Mouse (Mus musculus): ENCODE data around the gene Zfp276. TPM values are rescaled to one million over a fixed set of nuclear protein-coding genes. Genes with fewer than 3 reads are reported as not detected.
"Not testable (repeated sequence)": the region's sequence is repeated elsewhere in the genome, so short reads cannot be mapped to it uniquely, and the experiment has no call there.

The Zfp276 gene
- total and polyA plus RNA-seq, 2 experiments: 24.5 to 26.3 TPM

DNA sequence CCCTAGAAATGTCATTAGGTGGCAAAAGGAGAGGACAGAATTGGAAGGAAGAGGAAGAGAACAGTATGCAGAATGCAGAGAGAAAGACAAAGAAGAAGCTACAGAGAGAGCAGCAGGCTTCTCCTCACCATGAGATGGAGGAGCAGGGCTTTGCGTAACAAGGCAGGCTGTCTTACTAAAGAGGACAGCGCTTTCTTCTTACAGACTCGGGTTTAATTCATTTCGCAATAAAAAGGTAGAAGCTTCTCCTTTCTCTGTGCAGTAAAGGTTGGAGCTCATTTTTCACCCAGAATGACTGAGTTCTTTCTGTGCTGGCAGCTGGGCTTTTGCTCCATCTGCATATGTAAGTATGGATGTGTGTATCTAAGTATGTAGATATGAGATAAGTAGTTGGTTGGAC is 25.8 kb downstream of the Zfp276 start:
- no peak for DNase-seq (ENCODE audit: extremely low read depth, low read depth, low spot score)
- TF ChIP-seq CTCF (IDR thresholded peaks at IDR 0.05; ENCODE audit: low read depth, low read length) (no peak), POLR2A (IDR thresholded peaks at IDR 0.05; ENCODE audit: extremely low read depth, insufficient read depth, low read length) (no peak)
- Histone ChIP-seq H3K9ac (ENCODE audit: low read depth, low read length) (no peak overlapping the region), H3K27ac (replicated peaks; ENCODE audit: insufficient read depth, low read depth, low read length) (no peak overlapping the region), H3K79me2 (ENCODE audit: control insufficient read depth, insufficient read depth, low read length) (no peaks in the 10 kb centered on the region), H3K4me3 (ENCODE audit: insufficient read depth, low read depth, low read length) (no peak overlapping the region), H3K36me3 (ENCODE audit: control insufficient read depth, insufficient read depth, low read length) (no peaks in the 10 kb centered on the region), H3K4me1 (ENCODE audit: control insufficient read depth, insufficient read depth, low read length) (no peaks in the 10 kb centered on the region), H3K27me3 (ENCODE audit: control insufficient read depth, insufficient read depth, low read length) (no peaks in the 10 kb centered on the region)
- WGBS: 81% methylated on average over 4 of the region's 4 CpGs

DNA sequence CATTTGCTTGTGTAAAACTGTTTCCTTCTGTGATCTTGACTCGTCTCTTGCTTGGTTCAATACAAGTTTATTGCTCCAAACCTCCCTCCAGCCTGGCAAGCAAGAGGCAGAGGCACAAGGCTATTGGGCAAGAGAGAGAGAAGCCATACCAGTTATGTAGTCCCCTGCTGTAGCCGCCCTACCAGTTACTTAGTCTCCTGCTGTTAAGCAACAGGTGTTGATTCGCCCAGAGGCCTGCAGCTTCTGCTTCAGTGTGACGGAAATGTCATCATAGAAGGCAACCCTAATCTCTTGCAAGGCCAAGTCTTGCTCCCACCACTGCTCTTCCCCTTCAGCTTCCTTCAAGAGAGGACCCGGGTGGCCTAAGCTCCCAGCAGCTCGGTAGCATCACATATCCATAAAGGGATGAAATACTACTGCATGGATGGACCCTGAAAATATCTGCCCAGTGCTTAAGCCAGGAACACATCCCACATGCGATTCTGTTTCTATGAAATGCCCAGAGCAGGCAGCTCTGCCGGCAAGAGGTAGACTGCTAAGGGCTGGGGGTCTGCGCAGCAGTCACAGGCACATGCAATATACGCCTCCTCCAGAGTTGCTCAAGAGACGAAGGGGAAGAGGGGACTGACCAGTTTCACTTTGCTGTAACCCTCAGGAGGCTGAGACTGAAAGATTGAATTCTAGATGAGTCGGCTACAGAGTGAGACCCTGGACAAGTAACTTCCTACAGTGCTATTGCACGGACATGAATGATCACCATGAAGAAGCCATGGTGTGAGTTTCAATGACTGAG is 26.5 kb downstream of the Zfp276 start:
- no peak for DNase-seq (ENCODE audit: extremely low read depth, low read depth, low spot score)
- Histone ChIP-seq H3K79me2 (ENCODE audit: control insufficient read depth, insufficient read depth, low read length) (no peaks in the 10 kb centered on the region), H3K4me1 (ENCODE audit: control insufficient read depth, insufficient read depth, low read length) (no peaks in the 10 kb centered on the region), H3K4me3 (ENCODE audit: insufficient read depth, low read depth, low read length) (no peak overlapping the region), H3K27me3 (ENCODE audit: control insufficient read depth, insufficient read depth, low read length) (no peaks in the 10 kb centered on the region), H3K36me3 (ENCODE audit: control insufficient read depth, insufficient read depth, low read length) (no peaks in the 10 kb centered on the region), H3K27ac (replicated peaks; ENCODE audit: insufficient read depth, low read depth, low read length) (no peak overlapping the region), H3K9ac (ENCODE audit: low read depth, low read length) (no peak overlapping the region)
- WGBS: 90% methylated on average over 13 of the region's 13 CpGs
- no peak for TF ChIP-seq POLR2A (IDR thresholded peaks at IDR 0.05; ENCODE audit: extremely low read depth, insufficient read depth, low read length)
- no peak for TF ChIP-seq CTCF (IDR thresholded peaks at IDR 0.05; ENCODE audit: low read depth, low read length)

DNA sequence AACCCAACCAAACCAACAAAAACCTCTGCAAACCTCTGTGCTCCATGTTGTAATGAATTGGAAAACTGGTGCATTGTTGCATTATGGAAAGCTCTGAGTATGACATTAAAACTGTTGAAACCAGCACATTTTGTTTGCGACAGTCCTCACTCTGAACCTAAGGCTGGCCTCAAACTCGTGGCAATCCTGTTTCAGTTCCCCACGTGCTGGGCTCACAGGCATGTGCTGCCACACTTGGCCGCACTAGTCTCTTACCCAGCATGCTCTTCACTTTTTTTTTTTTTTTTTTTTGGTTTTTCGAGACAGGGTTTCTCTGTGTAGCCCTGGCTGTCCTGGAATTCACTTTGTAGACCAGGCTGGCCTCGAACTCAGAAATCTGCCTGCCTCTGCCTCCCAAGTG is 29.0 kb downstream of the Zfp276 start:
- not testable (repeated sequence) for DNase-seq (ENCODE audit: extremely low read depth, low read depth, low spot score); H3K9ac ChIP-seq (ENCODE audit: low read depth, low read length); H3K4me1 ChIP-seq (ENCODE audit: control insufficient read depth, insufficient read depth, low read length); H3K4me3 ChIP-seq (ENCODE audit: insufficient read depth, low read depth, low read length); H3K27me3 ChIP-seq (ENCODE audit: control insufficient read depth, insufficient read depth, low read length); H3K27ac ChIP-seq (replicated peaks; ENCODE audit: insufficient read depth, low read depth, low read length); H3K79me2 ChIP-seq (ENCODE audit: control insufficient read depth, insufficient read depth, low read length); H3K36me3 ChIP-seq (ENCODE audit: control insufficient read depth, insufficient read depth, low read length)
- WGBS: 96% methylated on average over 5 of the region's 6 CpGs

DNA sequence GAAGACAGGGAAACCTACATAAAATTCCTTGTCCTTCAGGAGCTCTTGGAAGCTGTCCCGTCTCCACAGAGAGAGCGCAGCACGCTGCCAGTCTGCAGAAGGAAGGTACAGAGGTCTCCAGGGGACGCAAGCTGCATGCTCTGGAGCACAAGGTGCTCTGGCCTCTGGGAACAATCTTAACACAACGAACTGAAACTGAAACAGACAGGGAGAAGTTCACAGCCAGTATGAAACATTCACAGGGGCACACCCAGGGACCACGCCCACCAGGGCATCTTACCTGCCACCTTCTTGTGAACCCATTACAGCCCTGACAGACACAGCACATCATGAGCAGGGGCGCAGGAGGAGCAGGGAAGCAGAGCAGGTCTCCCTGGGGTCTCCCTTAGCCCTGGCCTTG is 30.0 kb downstream of the Zfp276 start:
- Histone ChIP-seq H3K9ac (ENCODE audit: low read depth, low read length) (no peak overlapping the region), H3K27me3 (ENCODE audit: control insufficient read depth, insufficient read depth, low read length) (no peaks in the 10 kb centered on the region), H3K27ac (replicated peaks; ENCODE audit: insufficient read depth, low read depth, low read length) (no peak overlapping the region), H3K4me1 (ENCODE audit: control insufficient read depth, insufficient read depth, low read length) (no peaks in the 10 kb centered on the region), H3K36me3 (ENCODE audit: control insufficient read depth, insufficient read depth, low read length) (no peaks in the 10 kb centered on the region), H3K4me3 (ENCODE audit: insufficient read depth, low read depth, low read length) (no peak overlapping the region), H3K79me2 (ENCODE audit: control insufficient read depth, insufficient read depth, low read length) (no peaks in the 10 kb centered on the region)
- no peak for DNase-seq (ENCODE audit: extremely low read depth, low read depth, low spot score)
- TF ChIP-seq CTCF (IDR thresholded peaks at IDR 0.05; ENCODE audit: low read depth, low read length): no peak
- no peak for TF ChIP-seq POLR2A (IDR thresholded peaks at IDR 0.05; ENCODE audit: extremely low read depth, insufficient read depth, low read length)
- WGBS: 86% methylated on average over 7 of the region's 7 CpGs

DNA sequence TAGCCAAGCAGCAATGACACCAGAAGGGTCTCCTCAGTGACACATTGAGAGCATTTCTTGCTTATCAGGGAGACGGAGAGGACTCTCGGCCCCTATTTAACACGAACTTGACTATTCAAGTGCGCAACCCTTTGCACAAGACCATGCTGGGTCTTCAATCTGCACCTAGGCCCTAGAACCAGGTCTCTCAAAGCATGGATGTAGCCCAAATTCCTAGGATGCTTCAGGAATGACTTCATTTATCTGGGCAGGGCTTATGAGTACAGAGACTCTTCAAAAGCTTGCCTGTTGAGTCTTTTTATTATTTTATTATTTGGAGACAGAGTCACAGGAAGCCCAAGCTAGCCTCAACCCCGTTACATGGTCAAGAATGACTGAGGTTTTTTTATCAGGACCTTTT is 30.5 kb downstream of the Zfp276 start:
- H3K9ac ChIP-seq (ENCODE audit: low read depth, low read length): no peak overlapping the region
- WGBS: 97% methylated on average over 5 of the region's 5 CpGs
- no peaks in the 10 kb centered on the region for H3K4me1 ChIP-seq (ENCODE audit: control insufficient read depth, insufficient read depth, low read length)
- no peaks in the 10 kb centered on the region for H3K79me2 ChIP-seq (ENCODE audit: control insufficient read depth, insufficient read depth, low read length)
- TF ChIP-seq CTCF (IDR thresholded peaks at IDR 0.05; ENCODE audit: low read depth, low read length): no peak
- TF ChIP-seq POLR2A (IDR thresholded peaks at IDR 0.05; ENCODE audit: extremely low read depth, insufficient read depth, low read length): no peak
- H3K27ac ChIP-seq (replicated peaks; ENCODE audit: insufficient read depth, low read depth, low read length): no peak overlapping the region
- H3K36me3 ChIP-seq (ENCODE audit: control insufficient read depth, insufficient read depth, low read length): no peaks in the 10 kb centered on the region
- H3K4me3 ChIP-seq (ENCODE audit: insufficient read depth, low read depth, low read length): no peak overlapping the region
- H3K27me3 ChIP-seq (ENCODE audit: control insufficient read depth, insufficient read depth, low read length): no peaks in the 10 kb centered on the region
- no peak for DNase-seq (ENCODE audit: extremely low read depth, low read depth, low spot score)

DNA sequence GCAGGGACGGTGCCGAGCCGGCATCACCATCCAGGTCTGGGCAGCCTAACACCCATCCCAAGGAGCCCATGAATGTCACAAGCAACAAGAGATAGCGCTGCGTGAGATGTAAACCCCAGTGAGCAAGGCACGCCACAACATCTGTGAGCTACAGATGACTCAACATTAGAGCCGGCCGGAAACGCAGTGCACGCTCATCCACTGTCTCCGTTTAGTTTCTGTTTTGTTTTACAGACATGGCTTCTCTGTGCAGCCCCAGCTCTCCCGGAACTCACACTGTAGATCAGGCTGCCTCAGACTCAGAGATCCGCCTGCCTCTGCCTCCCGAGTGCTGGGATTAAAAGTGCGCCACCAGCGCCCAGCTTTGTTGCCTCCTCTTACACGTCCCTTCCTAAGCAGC is 33.4 kb downstream of the Zfp276 start:
- Histone ChIP-seq H3K4me1 (ENCODE audit: control insufficient read depth, insufficient read depth, low read length) (peaks cover 8% of the 10 kb centered on the region), H3K4me3 (ENCODE audit: insufficient read depth, low read depth, low read length) (no peak overlapping the region), H3K27ac (replicated peaks; ENCODE audit: insufficient read depth, low read depth, low read length) (no peak overlapping the region), H3K36me3 (ENCODE audit: control insufficient read depth, insufficient read depth, low read length) (no peaks in the 10 kb centered on the region), H3K9ac (ENCODE audit: low read depth, low read length) (no peak overlapping the region), H3K79me2 (ENCODE audit: control insufficient read depth, insufficient read depth, low read length) (no peaks in the 10 kb centered on the region), H3K27me3 (ENCODE audit: control insufficient read depth, insufficient read depth, low read length) (no peaks in the 10 kb centered on the region)
- WGBS: 94% methylated on average over 17 of the region's 17 CpGs
- TF ChIP-seq POLR2A (IDR thresholded peaks at IDR 0.05; ENCODE audit: extremely low read depth, insufficient read depth, low read length): no peak
- TF ChIP-seq CTCF (IDR thresholded peaks at IDR 0.05; ENCODE audit: low read depth, low read length): no peak
- no peak for DNase-seq (ENCODE audit: extremely low read depth, low read depth, low spot score)
